Mouse (Mus musculus) forebrain, embryonic 11.5 days (tissue): ENCODE data around the gene Clstn1. TPM values are rescaled to one million over a fixed set of nuclear protein-coding genes. Genes with fewer than 3 reads are reported as not detected.

Experiments used
- ATAC-seq: fragments of 200-750 bp; cut with Nextera tagmentation; replicated peaks from 2 replicates; pipeline ENCODE4 v1.8.0; 2017; ENCODE audit warnings: moderate TSS enrichment; ENCODE audit not compliant: low FRiP score
- DNase-seq: peaks from one replicate; pipeline ENCODE4 v3.0.0-alpha.2; 2017; ENCODE audit warnings: low spot score
- H3K27ac ChIP-seq: fragments of 300-500 bp; sonication (generic); 2 replicates; pipeline ENCODE4 v1.5.1; 2014; ENCODE audit warnings: low read depth, low read length
- H3K27me3 ChIP-seq: fragments of 300-500 bp; sonication (generic); 2 replicates; pipeline ENCODE4 v1.6.1; 2014; ENCODE audit warnings: mild to moderate bottlenecking, low read length, mixed read lengths; ENCODE audit not compliant: control insufficient read depth, insufficient read depth
- H3K36me3 ChIP-seq: fragments of 300-500 bp; sonication (generic); 2 replicates; pipeline ENCODE4 v1.6.1; 2014; ENCODE audit warnings: mild to moderate bottlenecking, low read length, moderate library complexity, mixed read lengths; ENCODE audit not compliant: control insufficient read depth, insufficient read depth
- H3K4me1 ChIP-seq: fragments of 300-500 bp; sonication (generic); replicated peaks from 2 replicates; pipeline ENCODE4 v1.6.1; 2014; ENCODE audit warnings: low read length, mixed read lengths; ENCODE audit not compliant: control insufficient read depth, insufficient read depth
- H3K4me2 ChIP-seq: fragments of 300-500 bp; sonication (generic); 2 replicates; pipeline ENCODE4 v1.6.1; 2014; ENCODE audit warnings: low read depth, mild to moderate bottlenecking, low read length, moderate library complexity, mixed read lengths; ENCODE audit not compliant: severe bottlenecking
- H3K4me3 ChIP-seq: fragments of 300-500 bp; sonication (generic); 2 replicates; pipeline ENCODE4 v1.5.1; 2014; ENCODE audit warnings: low read depth, low read length
- H3K9ac ChIP-seq: fragments of 300-500 bp; sonication (generic); 2 replicates; pipeline ENCODE4 v1.6.1; 2014; ENCODE audit warnings: low read length
- H3K9me3 ChIP-seq: fragments of 300-500 bp; sonication (generic); 2 replicates; pipeline ENCODE4 v1.6.1; 2016; ENCODE audit warnings: low read length, mixed read lengths; ENCODE audit not compliant: control insufficient read depth
- WGBS: fragments of 180-500 bp; shearing (Covaris S2); extraction: QIAGEN DNeasy Blood & Tissue Kit; methylation state at CpG from one replicate; pipeline ENCODE4 v1.1.7; 2014; 5-methylcytosine and 5-hydroxymethylcytosine counted together
- polyA plus RNA-seq: library from polyadenylated mRNA; unstranded; fragments of >200 nt; fragmentation: Nextera tagmentation; extraction: Ambion mirVana; gene quantifications from 2 replicates; pipeline ENCODE4 v1.2.1, GENCODE M21; 2014

The Clstn1 gene
- polyA plus RNA-seq, 1 experiment from 2014 or later = 48.1 TPM

DNA sequence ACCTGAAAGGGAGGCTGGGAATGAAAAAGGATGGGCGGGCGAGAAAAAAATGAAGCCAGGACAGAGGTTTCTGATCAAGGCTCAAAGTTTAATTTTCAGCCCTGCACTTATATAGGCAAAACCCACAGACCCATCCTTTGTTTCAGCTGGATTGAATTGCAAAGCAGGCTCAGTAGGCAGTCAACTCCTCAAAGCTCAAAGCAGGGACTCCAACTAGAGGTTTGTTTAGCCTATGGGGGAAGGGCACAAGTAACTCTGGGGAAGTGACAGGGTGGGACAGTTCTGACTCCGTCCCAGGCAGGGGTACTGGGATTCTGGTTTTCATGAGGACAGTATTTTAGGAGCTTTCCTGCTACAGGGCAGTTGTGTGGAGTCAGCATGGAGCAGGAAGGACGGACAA, 35.0 kb downstream of the Clstn1 start:
- H3K4me1 ChIP-seq = peaks cover 6% of the 10 kb centered on the region; the same call in 1 of the 2 replicates
- no peaks in the 10 kb centered on the region for H3K27me3 ChIP-seq
- DNase-seq = no peak
- H3K4me2 ChIP-seq = 0 out of 2 replicates have a peak overlapping the region, but pooled peaks have one; percentile 8
- H3K4me3 ChIP-seq = no peak overlapping the region
- 36% methylated on average over 4 of the region's 4 CpGs for WGBS
- H3K9ac ChIP-seq = no peak overlapping the region
- peak overlapping the region; percentile 41; the same call in 1 of the 2 replicates for H3K27ac ChIP-seq
- ATAC-seq = no peak
- H3K9me3 ChIP-seq = no peaks in the 10 kb centered on the region
- H3K36me3 ChIP-seq = no peaks in the 10 kb centered on the region

DNA sequence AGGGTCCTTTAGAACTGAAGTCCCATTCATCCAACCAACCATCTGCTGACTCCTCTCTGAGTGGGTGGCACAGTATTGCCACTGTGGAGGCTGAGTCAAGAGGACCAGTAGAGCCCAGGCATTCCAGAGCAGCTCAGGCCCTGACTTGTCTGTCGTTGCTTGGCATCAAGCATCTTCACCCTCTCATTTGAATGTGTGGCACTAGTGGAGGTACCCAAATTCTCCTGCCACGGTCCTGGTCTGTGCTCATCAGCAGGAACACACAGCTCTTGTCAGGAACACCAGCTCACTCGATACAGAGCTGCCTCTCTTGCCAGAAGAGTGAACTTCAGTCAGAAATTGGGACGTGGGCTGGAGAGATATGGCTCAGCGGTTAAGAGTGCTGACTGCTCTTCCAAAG, 37.4 kb downstream of the Clstn1 start:
- Histone ChIP-seq H3K36me3 (no peaks in the 10 kb centered on the region), H3K9me3 (no peaks in the 10 kb centered on the region), H3K4me3 (no peak overlapping the region), H3K9ac (no peak overlapping the region), H3K27me3 (no peaks in the 10 kb centered on the region), H3K4me1 (peaks cover 13% of the 10 kb centered on the region; the same call in 1 of the 2 replicates), H3K27ac (no peak overlapping the region), H3K4me2 (no peak overlapping the region)
- 90% methylated on average over 5 of the region's 5 CpGs for WGBS
- no peak for ATAC-seq
- DNase-seq = no peak

DNA sequence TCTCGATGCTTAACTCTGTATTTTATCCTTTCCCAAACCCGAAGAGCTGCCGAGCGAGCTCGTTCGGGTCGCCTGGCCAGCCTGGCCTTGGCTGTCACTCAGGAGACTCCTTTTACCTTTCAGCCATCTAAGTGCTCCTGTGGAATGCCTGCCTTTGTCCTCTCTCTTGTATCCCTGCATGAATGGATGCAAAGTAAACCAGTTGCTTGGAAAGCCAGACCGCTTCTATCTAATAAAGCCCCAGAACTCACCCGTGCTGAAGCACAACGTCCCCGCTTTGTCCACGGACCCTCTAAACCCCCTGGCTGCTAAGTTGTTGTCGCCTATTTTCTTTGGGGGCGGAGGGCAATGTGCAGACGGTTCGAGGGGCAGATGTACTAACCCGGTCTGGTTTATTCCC, 40.5 kb downstream of the Clstn1 start:
- peak; percentile 44 for ATAC-seq
- no peak overlapping the region for H3K4me3 ChIP-seq

DNA sequence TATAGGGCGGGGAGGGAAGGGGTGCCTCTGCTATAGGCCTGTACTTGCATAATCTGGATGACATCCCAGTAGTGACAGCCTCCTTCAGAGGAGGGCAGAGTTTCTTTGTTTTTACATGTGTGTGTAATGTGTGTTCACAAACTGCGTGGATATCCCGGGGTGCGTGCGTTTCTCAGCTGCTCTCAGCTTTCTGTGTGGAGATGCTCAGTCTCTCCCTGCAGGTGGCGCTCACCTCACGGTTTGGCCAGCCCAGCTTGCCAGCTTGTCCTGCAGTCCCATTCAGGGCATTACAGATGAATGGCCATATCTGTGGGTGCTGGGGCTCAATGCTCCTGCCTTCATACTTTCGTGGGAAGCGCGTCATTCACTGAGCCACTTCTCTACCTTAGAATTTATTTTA, 42.1 kb downstream of the Clstn1 start:
- no peaks in the 10 kb centered on the region for H3K27me3 ChIP-seq
- no peaks in the 10 kb centered on the region for H3K9me3 ChIP-seq
- no peak overlapping the region for H3K4me2 ChIP-seq
- WGBS = 78% methylated on average over 10 of the region's 10 CpGs
- DNase-seq = peak; percentile 76
- H3K27ac ChIP-seq = no peak overlapping the region
- H3K36me3 ChIP-seq = 0 out of 2 replicates have a peak, but pooled peaks cover 2% of the 10 kb centered on the region
- H3K4me1 ChIP-seq = 0 out of 2 replicates have a peak, but pooled peaks cover 7% of the 10 kb centered on the region
- ATAC-seq = no peak; the same call in 1 of the 2 replicates
- H3K9ac ChIP-seq = no peak overlapping the region
- H3K4me3 ChIP-seq = no peak overlapping the region

More for the DNA sequence above, 40.5 kb downstream of the Clstn1 start:
- no peak for DNase-seq
- peak overlapping the region; percentile 22; the same call in 1 of the 2 replicates for H3K4me2 ChIP-seq
- 23% methylated on average over 17 of the region's 17 CpGs for WGBS
- H3K36me3 ChIP-seq = 0 out of 2 replicates have a peak, but pooled peaks cover 2% of the 10 kb centered on the region
- H3K27ac ChIP-seq = peak overlapping the region; percentile 25; the same call in 1 of the 2 replicates
- H3K27me3 ChIP-seq = no peaks in the 10 kb centered on the region
- no peaks in the 10 kb centered on the region for H3K9me3 ChIP-seq
- H3K9ac ChIP-seq = 0 out of 2 replicates have a peak overlapping the region, but pooled peaks have one; percentile 12
- H3K4me1 ChIP-seq = peaks cover 7% of the 10 kb centered on the region; the same call in 1 of the 2 replicates

DNA sequence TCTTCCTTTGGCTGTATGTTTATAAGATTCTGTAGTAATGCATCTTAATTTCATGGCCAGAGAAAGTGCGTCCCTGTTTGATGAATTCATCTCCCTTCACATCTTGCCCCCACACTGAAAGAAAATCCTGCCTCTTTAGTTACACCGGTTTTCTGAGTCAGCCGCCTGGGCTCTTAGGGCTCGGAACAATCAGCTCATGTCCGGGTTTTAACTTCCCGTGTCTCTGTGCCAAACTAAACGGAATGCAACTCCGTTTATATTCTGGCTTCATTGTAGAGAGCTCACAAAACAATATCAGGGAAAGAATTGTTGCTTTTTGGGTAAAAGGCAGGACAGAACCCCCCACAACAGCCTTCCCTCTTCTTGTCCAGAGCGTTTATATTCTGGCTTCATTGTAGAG, 42.5 kb downstream of the Clstn1 start:
- Histone ChIP-seq H3K27me3 (no peaks in the 10 kb centered on the region), H3K4me3 (no peak overlapping the region), H3K4me2 (no peak overlapping the region), H3K27ac (no peak overlapping the region), H3K4me1 (0 out of 2 replicates have a peak, but pooled peaks cover 7% of the 10 kb centered on the region), H3K9ac (no peak overlapping the region), H3K36me3 (0 out of 2 replicates have a peak, but pooled peaks cover 2% of the 10 kb centered on the region), H3K9me3 (no peaks in the 10 kb centered on the region)
- no peak for DNase-seq
- WGBS = 79% methylated on average over 9 of the region's 9 CpGs
- ATAC-seq = no peak

DNA sequence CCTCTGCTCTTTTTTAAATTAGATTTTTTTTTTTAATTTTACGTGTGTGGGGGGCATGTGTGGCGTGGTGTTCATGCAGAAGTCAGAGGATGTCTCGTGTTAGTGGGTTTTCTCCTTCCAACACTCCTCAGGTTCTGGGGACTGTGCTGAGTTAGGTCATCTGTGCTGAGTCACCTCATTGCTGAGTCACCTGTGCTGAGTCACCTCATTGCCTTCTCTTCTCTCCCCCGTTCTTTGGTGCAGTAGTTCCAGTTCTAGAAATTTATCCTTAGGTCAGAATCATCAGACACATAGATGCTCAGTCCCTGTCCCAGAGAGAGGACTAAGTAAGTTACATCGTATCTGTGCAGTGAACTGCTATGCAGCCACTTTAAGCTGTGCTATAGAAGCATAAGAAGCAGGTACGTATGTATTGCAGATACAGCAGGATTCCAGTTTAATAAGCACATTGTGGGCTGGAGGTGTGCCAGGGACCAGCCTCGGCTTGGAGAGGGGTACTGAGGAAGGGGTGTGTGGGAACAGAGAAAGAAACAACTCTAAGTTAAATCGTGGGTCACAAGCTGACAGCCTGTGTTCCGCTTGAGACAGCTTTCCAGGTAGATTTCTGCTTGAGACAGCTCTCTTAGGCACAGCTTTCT, 46.5 kb downstream of the Clstn1 start:
- WGBS = 92% methylated on average over 9 of the region's 9 CpGs

DNA sequence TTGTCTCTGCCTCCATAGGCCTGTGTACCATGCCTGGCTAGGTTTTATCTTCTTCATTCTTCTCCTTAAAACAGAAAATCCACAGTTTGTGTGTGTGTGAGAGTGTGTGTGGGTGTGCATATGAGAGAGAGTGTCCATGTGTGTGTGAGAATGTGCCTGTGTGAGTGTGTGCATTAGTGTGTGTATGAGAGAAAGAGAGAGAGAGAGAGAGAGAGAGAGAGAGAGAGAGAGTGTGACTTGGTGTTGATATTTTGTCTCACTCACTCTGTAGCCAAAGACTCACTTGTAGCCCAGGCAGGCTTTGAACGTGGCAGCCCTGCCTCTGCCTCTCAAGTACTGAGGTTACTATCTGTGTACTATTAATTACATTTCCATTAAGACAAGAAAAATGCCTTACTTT, 47.9 kb downstream of the Clstn1 start:
- ATAC-seq (no peak), DNase-seq (no peak)
- Histone ChIP-seq H3K4me2 (no peak overlapping the region), H3K9ac (no peak overlapping the region), H3K9me3 (no peaks in the 10 kb centered on the region), H3K4me3 (no peak overlapping the region), H3K36me3 (peaks cover 4% of the 10 kb centered on the region; the same call in 1 of the 2 replicates), H3K27me3 (no peaks in the 10 kb centered on the region), H3K4me1 (no peaks in the 10 kb centered on the region), H3K27ac (no peak overlapping the region)
- WGBS = 88% methylated on average over 1 of the region's 1 CpGs

More for the DNA sequence above, 46.5 kb downstream of the Clstn1 start:
- Histone ChIP-seq H3K27me3 (no peaks in the 10 kb centered on the region), H3K4me2 (no peak overlapping the region), H3K4me1 (no peaks in the 10 kb centered on the region), H3K36me3 (peaks cover 4% of the 10 kb centered on the region; the same call in 1 of the 2 replicates), H3K9me3 (no peaks in the 10 kb centered on the region), H3K27ac (no peak overlapping the region), H3K4me3 (no peak overlapping the region), H3K9ac (no peak overlapping the region)
- no peak for ATAC-seq
- DNase-seq = no peak

DNA sequence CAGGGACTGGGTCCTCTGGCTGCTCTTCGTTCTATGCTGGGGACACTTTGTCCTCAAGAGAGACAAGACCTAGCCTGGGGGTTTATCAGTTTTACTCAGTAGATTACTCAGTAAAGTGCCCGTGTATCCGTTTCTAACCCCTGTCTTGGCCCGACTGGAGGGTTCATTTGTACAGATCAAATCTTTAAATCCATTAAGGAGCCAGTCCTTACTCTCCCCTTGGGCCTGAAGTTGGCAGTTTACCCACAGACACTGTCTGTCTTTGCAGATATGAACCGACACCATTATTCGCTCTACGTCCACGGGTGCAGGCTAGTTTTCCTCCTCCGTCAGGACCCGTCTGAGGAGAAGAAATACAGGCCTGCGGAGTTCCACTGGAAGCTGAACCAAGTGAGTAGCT, 48.7 kb downstream of the Clstn1 start:
- Histone ChIP-seq H3K4me3 (no peak overlapping the region), H3K4me2 (no peak overlapping the region), H3K9ac (no peak overlapping the region), H3K27ac (no peak overlapping the region), H3K36me3 (peaks cover 4% of the 10 kb centered on the region; the same call in 1 of the 2 replicates), H3K27me3 (no peaks in the 10 kb centered on the region), H3K4me1 (no peaks in the 10 kb centered on the region), H3K9me3 (no peaks in the 10 kb centered on the region)
- 97% methylated on average over 11 of the region's 11 CpGs for WGBS
- DNase-seq = no peak
- no peak for ATAC-seq
